ENCODE assay signal across 8 mouse cellular contexts in genomic region chr10:28073991-28074652, GRCm38 (mm10). TPM values are rescaled to one million over a fixed set of nuclear protein-coding genes. Genes with fewer than 3 reads are reported as not detected.
DNase-seq lines count a peak whose midpoint lies in the region; ATAC-seq and TF ChIP-seq lines count a peak whose summit lies in the region.

No protein-coding gene starts in this region.

- no peaks in the 10 kb centered on the region for H3K36me3 ChIP-seq in heart, embryonic 14.5 days (ENCODE audit: control insufficient read depth, insufficient read depth, low read length)
- no peaks in the 10 kb centered on the region for H3K36me3 ChIP-seq in lung, postnatal 0 days (ENCODE audit: insufficient read depth, low read length)
- no peaks in the 10 kb centered on the region for H3K36me3 ChIP-seq in stomach, embryonic 15.5 days

- H3K4me2 ChIP-seq in heart, embryonic 14.5 days (ENCODE audit: low read length): peak overlapping the region; percentile 56
- H3K4me2 ChIP-seq in lung, postnatal 0 days (replicated peaks; ENCODE audit: low read depth, low read length): peak overlapping the region; percentile 82
- peak overlapping the region; percentile 72 for H3K4me2 ChIP-seq in stomach, embryonic 15.5 days

- peaks cover 0 to 10% of the 10 kb centered on the region in 2 experiments; a peak in 2 of 4 replicates for H3K4me1 ChIP-seq in heart, embryonic 14.5 days (ENCODE audit: control insufficient read depth in 2 of 2, insufficient read depth in 2 of 2, low read length in 2 of 2)
- no peaks in the 10 kb centered on the region for H3K4me1 ChIP-seq in brown adipose tissue, adult 24 weeks (ENCODE audit: control insufficient read depth, insufficient read depth, insufficient read length, low read length)
- no peaks in the 10 kb centered on the region; the same call in 1 of the 2 replicates for H3K4me1 ChIP-seq in lung, postnatal 0 days (ENCODE audit: insufficient read depth, low read depth, low read length)
- no peaks in the 10 kb centered on the region for H3K4me1 ChIP-seq in stomach, embryonic 15.5 days

- peak; percentile 19; the same call in 1 of the 2 replicates for TF ChIP-seq CTCF in lung, postnatal 0 days (IDR thresholded peaks at IDR 0.05)

- under 1% methylated on average over 26 of the region's 26 CpGs for WGBS in heart, embryonic 14.5 days
- WGBS in lung, postnatal 0 days: under 1% methylated on average over 25 of the region's 26 CpGs
- under 1% methylated on average over 26 of the region's 26 CpGs for WGBS in stomach, embryonic 15.5 days

- intact Hi-C loops in heart, postnatal 14 days (cut with DNase I): no loop called here

- peak; percentile 27 for ATAC-seq in heart, embryonic 14.5 days (ENCODE audit: insufficient number of reproducible peaks, insufficient read depth, low FRiP score, low read depth)
- ATAC-seq in lung, postnatal 0 days: peak; percentile 50
- peak; percentile 36; the same call in 1 of the 2 replicates for ATAC-seq in stomach, embryonic 15.5 days (ENCODE audit: insufficient read depth, low FRiP score, low read depth)

- no peaks in the 10 kb centered on the region for H3K9me3 ChIP-seq in heart, embryonic 14.5 days (ENCODE audit: control insufficient read depth, low read length)
- no peaks in the 10 kb centered on the region for H3K9me3 ChIP-seq in lung, postnatal 0 days (ENCODE audit: low read length)
- H3K9me3 ChIP-seq in stomach, embryonic 15.5 days: no peaks in the 10 kb centered on the region

- peak overlapping the region; percentile 93 to 98 for H3K27ac ChIP-seq in heart, embryonic 14.5 days (replicated peaks in 1 of 2; ENCODE audit: control insufficient read depth in 1 of 2, insufficient read depth in 1 of 2, low read depth in 2 of 2, low read length in 2 of 2)
- peak overlapping the region; percentile 62 for H3K27ac ChIP-seq in brown adipose tissue, adult 24 weeks (replicated peaks; ENCODE audit: low read depth, low read length)
- peak overlapping the region; percentile 97 for H3K27ac ChIP-seq in lung, postnatal 0 days (ENCODE audit: low read length)
- H3K27ac ChIP-seq in stomach, embryonic 15.5 days: peak overlapping the region; percentile 96

- DNase-seq in heart, postnatal 14 days: no peak
- peak; percentile 44 for DNase-seq in forelimb bud, embryonic 11.5 days (ENCODE audit: low read depth, low spot score)
- DNase-seq in layer of hippocampus, adult 9-11 months: peak; percentile 56
- DNase-seq in lung, postnatal 0 days (ENCODE audit: low spot score): peak; percentile 77
- DNase-seq in spleen, postnatal 4 days (ENCODE audit: low spot score in 2 of 2): no peak

- H3K4me3 ChIP-seq in heart, embryonic 14.5 days (ENCODE audit: control insufficient read depth in 1 of 2, insufficient read depth in 1 of 2, low read depth in 1 of 2, low read length in 2 of 2): peak overlapping the region; percentile 87 to 92
- peak overlapping the region; percentile 89 for H3K4me3 ChIP-seq in brown adipose tissue, adult 24 weeks (ENCODE audit: insufficient read depth, low read depth, low read length)
- H3K4me3 ChIP-seq in lung, postnatal 0 days (ENCODE audit: low read depth, low read length): peak overlapping the region; percentile 83
- H3K4me3 ChIP-seq in stomach, embryonic 15.5 days (replicated peaks): peak overlapping the region; percentile 74

- H3K27me3 ChIP-seq in heart, embryonic 14.5 days (ENCODE audit: control insufficient read depth, insufficient read depth, low read length): no peaks in the 10 kb centered on the region
- H3K27me3 ChIP-seq in lung, postnatal 0 days (replicated peaks; ENCODE audit: insufficient read depth, low read length): no peaks in the 10 kb centered on the region
- H3K27me3 ChIP-seq in stomach, embryonic 15.5 days (replicated peaks): no peaks in the 10 kb centered on the region

- TF ChIP-seq EP300 in lung, postnatal 0 days (IDR thresholded peaks at IDR 0.05): no peak

- H3K9ac ChIP-seq in heart, embryonic 14.5 days (ENCODE audit: low read length): peak overlapping the region; percentile 95
- H3K9ac ChIP-seq in lung, postnatal 0 days (replicated peaks; ENCODE audit: low read depth): peak overlapping the region; percentile 89
- H3K9ac ChIP-seq in stomach, embryonic 15.5 days: peak overlapping the region; percentile 63

RNA-seq across cellular contexts. Expression of gene Ptprk, which starts 0.5 kb away (rescaled TPM):
- polyA plus RNA-seq in heart, embryonic 14.5 days (2014; fragmentation: Nextera tagmentation; extraction: Ambion mirVana): 43.6 and 50.7 TPM in 2 replicates
- total RNA-seq in heart, postnatal 14 days (2021): 10 to 100 TPM; 33.4 TPM
- polyA plus RNA-seq in brown adipose tissue, adult 24 weeks (2012; ENCODE audit: insufficient read depth, insufficient read length, missing spikeins): 3.3 and 4.5 TPM in 2 replicates
- polyA plus RNA-seq in lung, postnatal 0 days (2015; fragmentation: Nextera tagmentation; extraction: Ambion mirVana): 31.1 and 36.2 TPM in 2 replicates
- 46.7 and 50.4 TPM in 2 replicates for polyA plus RNA-seq in stomach, embryonic 15.5 days (2015; fragmentation: Nextera tagmentation; extraction: Ambion mirVana)

Comparison
In these comparisons a context has a peak if more than half of its experiments do, and no peak if none do; other contexts are left out.
1. DNase-seq: peak in forelimb bud, embryonic 11.5 days (single experiment), layer of hippocampus, adult 9-11 months (single experiment) and lung, postnatal 0 days (single experiment); none in heart, postnatal 14 days (0 of 2) and spleen, postnatal 4 days (0 of 2).
2. Peak in every context shown above with its lines, with median percentiles within 50 percentile points of each other: ATAC-seq, H3K27ac ChIP-seq, H3K4me2 ChIP-seq, H3K4me3 ChIP-seq and H3K9ac ChIP-seq.